Mouse (Mus musculus): ENCODE results near the gene Ccdc18. TPM values are rescaled to one million over a fixed set of nuclear protein-coding genes. Genes with fewer than 3 reads are reported as not detected.

The Ccdc18 gene
- total RNA-seq, 1 experiment = 9.8 TPM

DNA sequence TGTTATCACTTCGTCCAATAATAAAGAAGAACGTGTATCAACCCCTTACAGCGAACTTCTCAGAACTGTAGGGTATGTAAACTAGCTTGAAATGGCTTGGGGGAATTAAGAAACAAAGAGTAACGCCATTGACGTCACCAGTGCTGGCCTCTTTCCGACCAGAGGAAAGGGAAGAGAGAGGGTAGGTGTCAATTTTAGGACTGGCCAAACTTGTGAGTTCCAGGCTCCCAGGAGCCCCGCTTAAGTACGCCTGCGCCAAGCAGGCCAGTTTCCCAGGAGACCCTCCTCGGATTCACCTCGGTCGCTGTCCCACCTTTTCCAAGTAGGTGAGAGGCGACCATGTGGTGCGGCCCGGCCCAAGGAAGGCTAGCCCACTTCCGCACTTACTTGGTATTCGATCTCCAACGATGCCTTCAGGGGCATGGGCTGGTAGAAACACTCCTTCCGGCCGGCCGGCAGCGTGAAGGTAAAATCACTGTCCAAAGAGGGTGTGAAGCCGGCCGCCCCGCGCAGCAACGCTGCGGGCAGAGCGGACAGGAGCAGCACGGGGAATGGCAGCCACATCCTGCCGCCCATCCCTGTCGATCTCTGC is 730 bp upstream of the Ccdc18 start:
- in situ Hi-C loops (cut with MboI; ENCODE audit: low sequenced_read_pairs in 2 of 2, unreplicated experiment in 2 of 2) = no loop called here
- peak overlapping the region; percentile 27 for H3K27ac ChIP-seq (ENCODE audit: insufficient read depth, low read depth, low read length, poor library complexity, severe bottlenecking)
- TF ChIP-seq ZNF384 (IDR thresholded peaks at IDR 0.05; ENCODE audit: low read depth, low read length) (no peak), CHD2 (IDR thresholded peaks at IDR 0.05; ENCODE audit: low read depth, low read length) (no peak), HCFC1 (IDR thresholded peaks at IDR 0.05; ENCODE audit: borderline replicate concordance, insufficient read depth, low read length) (no peak), MAFK (IDR thresholded peaks at IDR 0.05; ENCODE audit: insufficient read depth, low read depth, low read length) (no peak), ZC3H11A (IDR thresholded peaks at IDR 0.05; ENCODE audit: borderline replicate concordance, low read depth, low read length) (no peak)
- H3K36me3 ChIP-seq (ENCODE audit: control insufficient read depth, insufficient read depth, low read length, poor library complexity, severe bottlenecking) = no peaks in the 10 kb centered on the region
- peak overlapping the region; percentile 81 for H3K9ac ChIP-seq (ENCODE audit: insufficient read depth, low read depth, low read length, poor library complexity, severe bottlenecking)
- H3K9me3 ChIP-seq (ENCODE audit: control insufficient read depth, insufficient read depth, low read depth, low read length) = no peaks in the 10 kb centered on the region
- DNase-seq (ENCODE audit: low read depth, low spot score) = peak; percentile 47
- peak overlapping the region; percentile 75 to 97 for H3K4me3 ChIP-seq (ENCODE audit: insufficient read depth in 1 of 2, low read depth in 1 of 2, low read length in 2 of 2, poor library complexity in 1 of 2, severe bottlenecking in 1 of 2)
- H3K4me1 ChIP-seq (ENCODE audit: control insufficient read depth in 2 of 2, insufficient read depth in 2 of 2, low read length in 2 of 2, poor library complexity in 1 of 2) = peaks cover 0 to 7% of the 10 kb centered on the region in 2 experiments; a peak in 1 of 4 replicates

DNA sequence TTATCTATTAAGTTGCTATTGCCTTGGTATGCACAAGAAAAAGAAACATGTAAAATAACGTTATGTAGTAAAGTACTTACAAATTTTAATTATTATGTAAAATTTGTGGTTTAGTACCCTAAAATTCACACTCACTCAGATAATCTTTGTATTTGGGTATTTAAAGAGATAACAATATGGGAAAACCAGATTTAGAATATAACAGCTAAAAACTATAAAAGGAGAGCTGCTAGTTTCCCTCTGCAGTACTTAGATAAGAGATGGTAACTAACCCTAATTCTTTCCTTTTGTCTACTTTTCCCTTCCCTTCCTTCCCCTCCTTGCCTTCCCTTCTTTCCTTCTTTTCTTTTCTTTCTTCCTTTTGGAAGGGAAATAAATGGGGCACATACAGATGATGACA is 19.9 kb downstream of the Ccdc18 start:
- no peak overlapping the region for H3K9ac ChIP-seq (ENCODE audit: insufficient read depth, low read depth, low read length, poor library complexity, severe bottlenecking)
- H3K4me1 ChIP-seq (ENCODE audit: control insufficient read depth in 2 of 2, insufficient read depth in 2 of 2, low read length in 2 of 2, poor library complexity in 1 of 2) = no peaks in the 10 kb centered on the region
- H3K9me3 ChIP-seq (ENCODE audit: control insufficient read depth, insufficient read depth, low read depth, low read length) = no peaks in the 10 kb centered on the region
- no peak overlapping the region for H3K27ac ChIP-seq (ENCODE audit: insufficient read depth, low read depth, low read length, poor library complexity, severe bottlenecking)
- H3K36me3 ChIP-seq (ENCODE audit: control insufficient read depth, insufficient read depth, low read length, poor library complexity, severe bottlenecking) = no peaks in the 10 kb centered on the region; the same call in 1 of the 2 replicates
- DNase-seq (ENCODE audit: low read depth, low spot score) = no peak
- no peak for TF ChIP-seq ZC3H11A (IDR thresholded peaks at IDR 0.05; ENCODE audit: borderline replicate concordance, low read depth, low read length)
- no peak for TF ChIP-seq HCFC1 (IDR thresholded peaks at IDR 0.05; ENCODE audit: borderline replicate concordance, insufficient read depth, low read length)
- TF ChIP-seq CHD2 (IDR thresholded peaks at IDR 0.05; ENCODE audit: low read depth, low read length) = no peak
- TF ChIP-seq MAFK (IDR thresholded peaks at IDR 0.05; ENCODE audit: insufficient read depth, low read depth, low read length) = no peak
- no peak for TF ChIP-seq ZNF384 (IDR thresholded peaks at IDR 0.05; ENCODE audit: low read depth, low read length)
- no peak overlapping the region for H3K4me3 ChIP-seq (ENCODE audit: insufficient read depth in 1 of 2, low read depth in 1 of 2, low read length in 2 of 2, poor library complexity in 1 of 2, severe bottlenecking in 1 of 2)
- in situ Hi-C loops (cut with MboI; ENCODE audit: low sequenced_read_pairs in 2 of 2, unreplicated experiment in 2 of 2) = loop anchor here in 1 of 2 experiments (25.0 kb wide), 1 partner anchor 215 kb away; no protein-coding TSS in a partner anchor

DNA sequence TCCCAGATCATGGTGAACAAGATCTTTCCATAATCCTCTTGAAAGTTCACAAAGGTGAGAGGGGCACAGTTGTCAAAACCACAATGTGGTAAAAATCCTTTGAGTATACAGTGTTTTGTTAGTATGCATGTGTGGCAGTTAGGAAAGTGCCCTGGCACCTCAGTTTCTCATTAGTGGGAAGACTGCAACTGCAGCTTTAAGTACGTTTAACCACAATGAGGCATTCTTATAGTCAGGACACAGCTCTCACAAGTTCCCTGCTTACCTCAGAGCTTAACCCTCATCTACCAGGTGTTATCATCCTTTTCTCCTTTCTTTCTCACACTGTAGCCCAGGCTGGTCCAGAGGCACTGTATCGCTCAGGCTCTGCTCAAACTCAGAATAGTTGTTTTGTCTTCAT is 28.1 kb downstream of the Ccdc18 start:
- in situ Hi-C loops (cut with MboI; ENCODE audit: low sequenced_read_pairs in 2 of 2, unreplicated experiment in 2 of 2) = loop anchor here in 1 of 2 experiments (25.0 kb wide), 1 partner anchor 223 kb away; no protein-coding TSS in a partner anchor
- Histone ChIP-seq H3K27ac (ENCODE audit: insufficient read depth, low read depth, low read length, poor library complexity, severe bottlenecking) (no peak overlapping the region), H3K4me3 (ENCODE audit: insufficient read depth in 1 of 2, low read depth in 1 of 2, low read length in 2 of 2, poor library complexity in 1 of 2, severe bottlenecking in 1 of 2) (no peak overlapping the region), H3K9me3 (ENCODE audit: control insufficient read depth, insufficient read depth, low read depth, low read length) (no peaks in the 10 kb centered on the region), H3K9ac (ENCODE audit: insufficient read depth, low read depth, low read length, poor library complexity, severe bottlenecking) (no peak overlapping the region), H3K36me3 (ENCODE audit: control insufficient read depth, insufficient read depth, low read length, poor library complexity, severe bottlenecking) (no peaks in the 10 kb centered on the region; the same call in 1 of the 2 replicates), H3K4me1 (ENCODE audit: control insufficient read depth in 2 of 2, insufficient read depth in 2 of 2, low read length in 2 of 2, poor library complexity in 1 of 2) (no peaks in the 10 kb centered on the region)
- DNase-seq (ENCODE audit: low read depth, low spot score) = no peak
- TF ChIP-seq HCFC1 (IDR thresholded peaks at IDR 0.05; ENCODE audit: borderline replicate concordance, insufficient read depth, low read length) = no peak
- TF ChIP-seq ZNF384 (IDR thresholded peaks at IDR 0.05; ENCODE audit: low read depth, low read length) = no peak
- TF ChIP-seq ZC3H11A (IDR thresholded peaks at IDR 0.05; ENCODE audit: borderline replicate concordance, low read depth, low read length) = no peak
- TF ChIP-seq CHD2 (IDR thresholded peaks at IDR 0.05; ENCODE audit: low read depth, low read length) = no peak

DNA sequence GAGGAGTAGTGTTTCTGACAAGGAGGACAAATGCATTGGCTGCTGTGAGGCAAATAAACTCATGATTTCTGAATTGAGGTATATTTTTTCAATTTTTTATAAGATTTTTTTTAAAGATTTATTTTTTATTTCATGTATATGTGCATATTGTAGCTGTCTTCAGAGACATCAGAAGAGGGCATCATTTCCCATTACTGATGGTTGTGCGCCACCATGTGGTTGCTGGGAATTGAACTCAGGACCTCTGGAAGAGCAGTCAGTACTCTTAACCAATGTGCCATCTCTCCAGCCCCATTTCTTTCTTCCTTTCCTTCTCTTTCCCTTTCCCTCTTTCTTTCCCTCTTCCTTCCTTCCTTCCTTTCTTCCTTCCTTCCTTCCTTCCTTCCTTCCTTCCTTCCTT is 31.0 kb downstream of the Ccdc18 start:
- Histone ChIP-seq H3K9ac (ENCODE audit: insufficient read depth, low read depth, low read length, poor library complexity, severe bottlenecking) (no peak overlapping the region), H3K27ac (ENCODE audit: insufficient read depth, low read depth, low read length, poor library complexity, severe bottlenecking) (no peak overlapping the region), H3K9me3 (ENCODE audit: control insufficient read depth, insufficient read depth, low read depth, low read length) (no peaks in the 10 kb centered on the region), H3K4me3 (ENCODE audit: insufficient read depth in 1 of 2, low read depth in 1 of 2, low read length in 2 of 2, poor library complexity in 1 of 2, severe bottlenecking in 1 of 2) (no peak overlapping the region), H3K4me1 (ENCODE audit: control insufficient read depth in 2 of 2, insufficient read depth in 2 of 2, low read length in 2 of 2, poor library complexity in 1 of 2) (no peaks in the 10 kb centered on the region), H3K36me3 (ENCODE audit: control insufficient read depth, insufficient read depth, low read length, poor library complexity, severe bottlenecking) (no peaks in the 10 kb centered on the region)
- TF ChIP-seq MAFK (IDR thresholded peaks at IDR 0.05; ENCODE audit: insufficient read depth, low read depth, low read length) (no peak), HCFC1 (IDR thresholded peaks at IDR 0.05; ENCODE audit: borderline replicate concordance, insufficient read depth, low read length) (no peak), CHD2 (IDR thresholded peaks at IDR 0.05; ENCODE audit: low read depth, low read length) (no peak), ZC3H11A (IDR thresholded peaks at IDR 0.05; ENCODE audit: borderline replicate concordance, low read depth, low read length) (peak; percentile 50; the same call in 1 of the 2 replicates), ZNF384 (IDR thresholded peaks at IDR 0.05; ENCODE audit: low read depth, low read length) (no peak)
- in situ Hi-C loops (cut with MboI; ENCODE audit: low sequenced_read_pairs in 2 of 2, unreplicated experiment in 2 of 2) = loop anchor here in 1 of 2 experiments (25.0 kb wide), 1 partner anchor 226 kb away; no protein-coding TSS in a partner anchor
- DNase-seq (ENCODE audit: low read depth, low spot score) = no peak
